Mouse (Mus musculus) liver, adult 10 weeks (tissue): ENCODE measurements around the gene Flnb. TPM values are rescaled to one million over a fixed set of nuclear protein-coding genes. Genes with fewer than 3 reads are reported as not detected.

ENCODE experiments used
- polyA plus RNA-seq: library from polyadenylated mRNA; stranded (reverse); fragments of 350-450 nt; fragmentation: Illumina TruSeq; extraction: RNeasy Lipid Tissue Mini Kit (QIAGEN cat#74804); gene quantifications from one replicate; pipeline ENCODE4 v1.2.3, GENCODE M21; 2014; ENCODE audit warnings: low read depth, low replicate concordance

Flnb gene
- 2.9 TPM for polyA plus RNA-seq

GRCm38 (mm10) chr14:7817770-7818462 lies at the start of gene Flnb:
Gene Flnb, plus strand, starts transcription at chr14:7817957.

GRCm38 (mm10) chr14:7791532-7792159 lies 26.1 kb upstream of the Flnb start, which contains the start of gene Gm26661:
Gene Gm26661, plus strand, starts transcription at chr14:7791587.

GRCm38 (mm10) chr14:7957049-7957448 lies 139.3 kb downstream of the Flnb start, which contains the start of gene Gm45521:
Gene Gm45521, plus strand, starts transcription at chr14:7957288.

GRCm38 (mm10) chr14:7994271-7994767 lies 176.6 kb downstream of the Flnb start, which contains the start of gene Dnase1l3:
Gene Dnase1l3, minus strand, starts transcription at chr14:7994573.

Other genes with a start within 250 kb of the Flnb start
- gene Gm3558, start 249.4 kb upstream of the Flnb start, polyA plus RNA-seq = not detected
- not detected for gene Gm10338, start 222.4 kb upstream of the Flnb start, polyA plus RNA-seq
- gene Gm10128, start 174.0 kb upstream of the Flnb start, polyA plus RNA-seq = not detected
- gene Gm26661, start 26.4 kb upstream of the Flnb start, polyA plus RNA-seq = not detected
- not detected for gene Gm45521, start 139.3 kb downstream of the Flnb start, polyA plus RNA-seq
- 18.6 TPM for gene Dnase1l3, start 176.6 kb downstream of the Flnb start, polyA plus RNA-seq
- 26.7 TPM for gene Abhd6, start 184.9 kb downstream of the Flnb start, polyA plus RNA-seq